Mouse (Mus musculus) heart, embryonic 15.5 days (tissue): ENCODE data around the gene Cntn3. TPM values are rescaled to one million over a fixed set of nuclear protein-coding genes. Genes with fewer than 3 reads are reported as not detected.

Experiments
- ATAC-seq: fragments of 200-750 bp; cut with Nextera tagmentation; replicated peaks from 2 replicates; pipeline ENCODE4 v1.8.0; 2017; ENCODE audit warnings: low read depth, moderate TSS enrichment; ENCODE audit not compliant: insufficient number of reproducible peaks, insufficient read depth, low FRiP score
- H3K27ac ChIP-seq: fragments of 300-500 bp; sonication (generic); 2 replicates; pipeline ENCODE4 v1.5.1; 2015; ENCODE audit warnings: mild to moderate bottlenecking, inconsistent platforms
- H3K27me3 ChIP-seq: fragments of 300-500 bp; sonication (generic); 2 replicates; pipeline ENCODE4 v1.6.1; 2015; ENCODE audit warnings: inconsistent platforms
- H3K36me3 ChIP-seq: fragments of 300-500 bp; sonication (generic); 2 replicates; pipeline ENCODE4 v1.6.1; 2015; ENCODE audit warnings: mild to moderate bottlenecking, inconsistent platforms
- H3K4me1 ChIP-seq: fragments of 300-500 bp; sonication (generic); replicated peaks from 2 replicates; pipeline ENCODE4 v1.6.1; 2015; ENCODE audit warnings: inconsistent platforms
- H3K4me2 ChIP-seq: fragments of 300-500 bp; sonication (generic); 2 replicates; pipeline ENCODE4 v1.6.1; 2015; ENCODE audit warnings: inconsistent platforms, mild to moderate bottlenecking, moderate library complexity
- H3K4me3 ChIP-seq: fragments of 300-500 bp; sonication (generic); 2 replicates; pipeline ENCODE4 v1.5.1; 2015; ENCODE audit warnings: mild to moderate bottlenecking, inconsistent platforms
- H3K9ac ChIP-seq: fragments of 300-500 bp; sonication (generic); 2 replicates; pipeline ENCODE4 v1.6.1; 2015; ENCODE audit warnings: mild to moderate bottlenecking, inconsistent platforms
- H3K9me3 ChIP-seq: fragments of 300-500 bp; sonication (generic); replicated peaks from 2 replicates; pipeline ENCODE4 v1.6.1; 2016; ENCODE audit warnings: inconsistent platforms
- WGBS: fragments of 180-500 bp; shearing (Covaris S2); methylation state at CpG from one replicate; pipeline ENCODE4 v1.1.7; 2015; ENCODE audit warnings: mixed read lengths; 5-methylcytosine and 5-hydroxymethylcytosine counted together
- polyA plus RNA-seq: library from polyadenylated mRNA; unstranded; fragments of >200 nt; fragmentation: Nextera tagmentation; extraction: Ambion mirVana; gene quantifications from 2 replicates; pipeline ENCODE4 v1.2.1, GENCODE M21; 2015

The Cntn3 gene
- polyA plus RNA-seq, 1 experiment from 2014 or later: 0.37 TPM

DNA sequence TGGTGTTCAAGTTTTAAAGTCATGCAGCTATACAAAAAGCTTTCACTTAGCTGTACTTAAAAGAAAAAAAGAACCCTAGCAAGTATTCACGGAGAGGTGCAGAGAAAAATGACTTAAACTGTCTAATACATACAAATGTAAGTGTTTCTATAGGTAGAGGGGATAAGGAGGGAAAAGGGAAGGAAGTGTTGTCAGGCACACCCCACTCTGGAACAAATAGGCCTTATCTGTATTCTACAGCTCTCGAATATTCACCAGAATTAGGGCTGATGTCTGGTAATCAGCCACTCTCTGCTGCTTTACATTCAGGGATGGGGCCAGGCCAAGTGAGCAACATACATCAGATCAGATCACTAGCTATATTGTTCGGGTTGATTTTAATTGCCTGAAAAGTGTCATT, 16.4 kb downstream of the Cntn3 start:
- no peak for ATAC-seq
- WGBS: 45% methylated on average over 3 of the region's 3 CpGs
- no peaks in the 10 kb centered on the region for H3K27me3 ChIP-seq
- H3K4me1 ChIP-seq: no peaks in the 10 kb centered on the region
- no peak overlapping the region for H3K27ac ChIP-seq
- H3K9ac ChIP-seq: no peak overlapping the region
- H3K36me3 ChIP-seq: no peaks in the 10 kb centered on the region
- H3K4me3 ChIP-seq: no peak overlapping the region
- H3K4me2 ChIP-seq: no peak overlapping the region
- no peaks in the 10 kb centered on the region for H3K9me3 ChIP-seq

DNA sequence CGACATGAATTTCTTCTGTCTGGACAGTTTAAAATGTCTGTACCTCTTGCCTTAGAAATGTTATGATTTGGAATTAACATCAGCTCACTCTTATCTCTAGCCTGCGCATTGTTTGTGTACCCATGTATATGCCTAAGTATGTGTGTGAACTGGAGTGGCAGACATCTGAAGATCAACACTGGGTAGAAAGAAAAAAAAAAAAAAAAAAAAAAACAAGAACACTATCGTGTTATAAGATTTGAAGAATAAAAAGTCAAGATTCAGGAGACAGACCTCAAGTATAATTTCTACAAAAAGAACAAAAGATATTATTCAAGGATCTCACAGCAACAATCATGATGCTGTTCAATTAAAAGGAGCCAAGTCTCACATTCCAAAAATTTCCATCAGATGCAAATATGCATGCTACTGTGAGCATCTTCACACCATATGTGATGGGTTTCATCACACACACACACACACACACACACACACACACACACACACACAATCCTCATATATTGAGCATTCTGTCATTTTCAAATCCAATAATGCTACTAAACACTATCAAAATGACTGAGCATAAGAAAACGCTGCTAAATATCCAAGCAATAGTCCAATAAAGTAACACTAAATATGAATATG, 17.0 kb downstream of the Cntn3 start:
- H3K4me1 ChIP-seq: no peaks in the 10 kb centered on the region
- no peaks in the 10 kb centered on the region for H3K9me3 ChIP-seq
- H3K27ac ChIP-seq: no peak overlapping the region
- no peak overlapping the region for H3K9ac ChIP-seq
- 79% methylated on average over 4 of the region's 4 CpGs for WGBS
- H3K27me3 ChIP-seq: no peaks in the 10 kb centered on the region
- ATAC-seq: no peak
- H3K4me2 ChIP-seq: no peak overlapping the region
- H3K4me3 ChIP-seq: no peak overlapping the region
- H3K36me3 ChIP-seq: no peaks in the 10 kb centered on the region

DNA sequence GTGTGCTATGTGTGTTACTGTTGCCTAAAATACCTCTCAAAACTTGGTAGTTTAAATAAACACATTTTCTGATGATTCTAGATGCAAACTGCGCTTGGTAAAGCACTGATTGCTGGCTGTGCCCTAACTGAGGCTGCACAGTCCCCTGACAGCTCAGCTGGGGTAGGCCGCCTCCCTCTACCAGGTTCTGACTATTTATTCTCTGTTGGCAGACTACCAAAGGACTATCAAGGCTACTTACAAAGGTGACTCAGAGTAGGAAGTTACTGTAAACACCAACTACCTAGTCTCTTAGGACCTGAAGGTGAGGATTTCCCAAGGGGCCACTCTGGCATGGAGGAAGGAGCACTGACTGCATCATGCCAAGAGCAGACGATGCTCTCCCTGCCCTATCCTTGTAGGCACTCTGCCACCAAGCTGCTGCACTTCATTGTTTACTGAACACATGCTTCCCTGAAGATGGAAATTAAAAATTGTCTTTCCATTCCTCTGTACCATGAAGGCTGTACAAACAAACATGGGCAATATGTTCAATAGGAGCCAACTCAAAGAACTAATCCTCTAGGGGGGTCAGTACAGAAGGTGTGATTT, 17.7 kb downstream of the Cntn3 start:
- ATAC-seq: no peak
- Histone ChIP-seq H3K9ac (no peak overlapping the region), H3K4me2 (no peak overlapping the region), H3K36me3 (no peaks in the 10 kb centered on the region), H3K4me3 (no peak overlapping the region), H3K4me1 (no peaks in the 10 kb centered on the region), H3K27me3 (no peaks in the 10 kb centered on the region), H3K9me3 (no peaks in the 10 kb centered on the region), H3K27ac (no peak overlapping the region)
- 76% methylated on average over 3 of the region's 3 CpGs for WGBS

- Histone ChIP-seq H3K27ac (no peak overlapping the region), H3K9ac (no peak overlapping the region), H3K36me3 (no peaks in the 10 kb centered on the region), H3K4me3 (no peak overlapping the region), H3K9me3 (no peaks in the 10 kb centered on the region), H3K4me1 (no peaks in the 10 kb centered on the region), H3K27me3 (no peaks in the 10 kb centered on the region), H3K4me2 (no peak overlapping the region)
- 78% methylated on average over 7 of the region's 7 CpGs for WGBS
- no peak for ATAC-seq
These were observed 31.1 kb downstream of the Cntn3 start for GRCm38 (mm10) chr6:102541633-102542412.

DNA sequence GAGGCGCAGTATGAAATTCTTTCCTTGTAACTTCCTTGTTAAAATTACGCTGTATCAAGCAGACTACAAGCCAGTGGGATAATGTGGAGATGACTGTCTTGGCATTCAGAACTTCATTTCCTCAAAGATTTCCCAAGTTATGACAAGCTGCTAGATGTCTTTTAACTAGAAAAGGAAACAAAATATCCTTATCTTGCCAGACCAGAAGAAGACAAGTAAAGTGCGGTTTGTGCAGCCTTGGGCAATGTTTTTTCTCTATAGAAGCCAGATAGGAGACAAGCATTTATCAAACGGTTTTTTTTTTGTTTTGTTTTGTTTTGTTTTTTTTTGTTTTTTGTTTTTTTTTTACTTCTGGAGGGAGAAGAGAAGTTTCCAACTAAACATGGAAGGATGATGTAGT, 37.3 kb downstream of the Cntn3 start:
- WGBS: 60% methylated on average over 4 of the region's 4 CpGs
- H3K27me3 ChIP-seq: no peaks in the 10 kb centered on the region
- no peaks in the 10 kb centered on the region for H3K36me3 ChIP-seq
- no peak overlapping the region for H3K4me2 ChIP-seq
- no peak overlapping the region for H3K27ac ChIP-seq
- ATAC-seq: no peak
- no peaks in the 10 kb centered on the region for H3K9me3 ChIP-seq
- no peak overlapping the region for H3K4me3 ChIP-seq
- no peak overlapping the region for H3K9ac ChIP-seq
- no peaks in the 10 kb centered on the region for H3K4me1 ChIP-seq

- Histone ChIP-seq H3K4me1 (no peaks in the 10 kb centered on the region), H3K36me3 (no peaks in the 10 kb centered on the region), H3K9me3 (no peaks in the 10 kb centered on the region), H3K27me3 (no peaks in the 10 kb centered on the region), H3K4me2 (no peak overlapping the region), H3K4me3 (no peak overlapping the region), H3K9ac (no peak overlapping the region), H3K27ac (no peak overlapping the region)
- no peak for ATAC-seq
- 70% methylated on average over 2 of the region's 2 CpGs for WGBS
These were observed 49.9 kb downstream of the Cntn3 start for GRCm38 (mm10) chr6:102523037-102523436.

GRCm38 (mm10) chr6:102520977-102521376, 51.9 kb downstream of the Cntn3 start:
- Histone ChIP-seq H3K9me3 (no peaks in the 10 kb centered on the region), H3K27ac (no peak overlapping the region), H3K4me1 (no peaks in the 10 kb centered on the region), H3K36me3 (no peaks in the 10 kb centered on the region), H3K27me3 (no peaks in the 10 kb centered on the region), H3K9ac (no peak overlapping the region), H3K4me2 (no peak overlapping the region), H3K4me3 (no peak overlapping the region)
- ATAC-seq: no peak
- 77% methylated on average over 2 of the region's 2 CpGs for WGBS

DNA sequence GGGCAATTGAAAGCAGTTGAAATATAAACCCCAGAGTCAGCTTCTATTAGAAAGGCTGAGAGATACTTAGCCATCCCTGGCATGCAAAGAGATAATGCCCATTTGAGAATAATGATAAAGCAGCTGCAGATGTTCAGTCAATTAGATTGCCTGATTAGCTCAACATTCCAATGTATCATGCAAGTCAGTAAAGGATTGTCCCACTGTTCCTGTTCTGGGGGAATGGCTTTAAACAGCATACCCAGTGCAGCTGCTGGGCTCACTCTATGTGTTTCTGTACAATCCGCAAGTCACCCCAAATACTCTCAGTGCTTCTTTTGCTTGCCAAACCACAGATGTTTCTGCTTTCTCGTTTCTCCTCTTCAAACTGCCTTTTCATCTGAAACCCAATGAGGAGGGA, 57.7 kb downstream of the Cntn3 start:
- Histone ChIP-seq H3K4me3 (no peak overlapping the region), H3K27ac (no peak overlapping the region), H3K36me3 (no peaks in the 10 kb centered on the region), H3K9me3 (no peaks in the 10 kb centered on the region), H3K27me3 (no peaks in the 10 kb centered on the region), H3K9ac (no peak overlapping the region), H3K4me2 (no peak overlapping the region), H3K4me1 (no peaks in the 10 kb centered on the region)
- WGBS: 76% methylated on average over 2 of the region's 2 CpGs
- ATAC-seq: no peak

DNA sequence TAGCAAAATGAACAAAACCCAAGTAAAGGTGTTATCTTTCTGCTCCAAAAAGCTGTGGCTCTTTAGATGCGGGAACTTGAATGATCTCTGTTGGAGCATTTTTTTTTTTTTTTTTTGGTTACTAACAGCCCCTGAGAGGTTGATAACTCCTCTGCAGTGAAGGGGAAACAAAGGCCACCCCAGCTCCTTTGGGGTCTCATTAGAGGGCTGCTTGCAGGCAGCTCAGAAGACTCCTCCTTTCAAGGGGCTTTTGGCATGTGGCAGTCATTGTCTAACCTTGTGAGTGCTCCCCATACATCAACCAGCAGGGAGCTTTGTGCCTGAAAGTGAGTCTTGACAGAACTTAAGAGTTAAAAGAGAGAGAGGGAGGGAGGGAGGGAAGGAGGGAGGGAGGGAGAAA, 60.8 kb downstream of the Cntn3 start:
- H3K27ac ChIP-seq: no peak overlapping the region
- 60% methylated on average over 1 of the region's 1 CpGs for WGBS
- no peak for ATAC-seq
- H3K4me2 ChIP-seq: no peak overlapping the region
- H3K4me3 ChIP-seq: no peak overlapping the region
- H3K4me1 ChIP-seq: no peaks in the 10 kb centered on the region
- no peaks in the 10 kb centered on the region for H3K36me3 ChIP-seq
- no peaks in the 10 kb centered on the region for H3K9me3 ChIP-seq
- no peak overlapping the region for H3K9ac ChIP-seq
- H3K27me3 ChIP-seq: no peaks in the 10 kb centered on the region

DNA sequence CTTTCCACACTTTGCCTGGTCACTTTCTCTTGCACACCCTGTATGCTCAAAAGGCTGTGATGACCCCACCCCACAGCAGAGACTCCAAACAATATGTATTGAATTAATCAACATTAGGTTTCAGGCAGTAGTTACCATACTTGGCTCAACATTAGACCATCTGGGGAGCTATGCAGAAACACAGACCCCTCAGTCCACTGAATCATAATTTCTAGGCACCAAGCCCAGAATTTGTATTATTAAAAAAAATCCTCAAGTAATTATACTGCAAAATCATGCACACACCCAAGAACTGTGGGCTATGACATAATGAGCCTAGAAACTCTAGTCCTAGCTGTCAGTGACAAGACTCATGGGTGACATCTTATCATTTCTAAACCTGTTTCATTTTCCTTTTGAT, 87.4 kb downstream of the Cntn3 start:
- Histone ChIP-seq H3K4me2 (no peak overlapping the region), H3K27ac (no peak overlapping the region), H3K9ac (no peak overlapping the region), H3K9me3 (no peaks in the 10 kb centered on the region), H3K27me3 (no peaks in the 10 kb centered on the region), H3K4me3 (no peak overlapping the region), H3K36me3 (no peaks in the 10 kb centered on the region), H3K4me1 (no peaks in the 10 kb centered on the region)
- ATAC-seq: no peak

- no peak overlapping the region for H3K4me2 ChIP-seq
- H3K9ac ChIP-seq: no peak overlapping the region
- no peaks in the 10 kb centered on the region for H3K27me3 ChIP-seq
- H3K36me3 ChIP-seq: no peaks in the 10 kb centered on the region
- no peak overlapping the region for H3K4me3 ChIP-seq
- H3K4me1 ChIP-seq: no peaks in the 10 kb centered on the region
- no peak for ATAC-seq
- H3K27ac ChIP-seq: no peak overlapping the region
- H3K9me3 ChIP-seq: no peaks in the 10 kb centered on the region
- WGBS: 67% methylated on average over 8 of the region's 8 CpGs
These were observed 94.4 kb downstream of the Cntn3 start for GRCm38 (mm10) chr6:102478320-102479080.
